Mouse (Mus musculus): ENCODE measurements around the gene Chst5.

The Chst5 gene

GRCm38 (mm10) chr8:111929648-111930344, 19.5 kb upstream of the Chst5 start:
- no peak for DNase-seq (ENCODE audit: low spot score)

GRCm38 (mm10) chr8:111924976-111925375, 14.7 kb upstream of the Chst5 start:
- DNase-seq (ENCODE audit: low spot score): no peak

DNA sequence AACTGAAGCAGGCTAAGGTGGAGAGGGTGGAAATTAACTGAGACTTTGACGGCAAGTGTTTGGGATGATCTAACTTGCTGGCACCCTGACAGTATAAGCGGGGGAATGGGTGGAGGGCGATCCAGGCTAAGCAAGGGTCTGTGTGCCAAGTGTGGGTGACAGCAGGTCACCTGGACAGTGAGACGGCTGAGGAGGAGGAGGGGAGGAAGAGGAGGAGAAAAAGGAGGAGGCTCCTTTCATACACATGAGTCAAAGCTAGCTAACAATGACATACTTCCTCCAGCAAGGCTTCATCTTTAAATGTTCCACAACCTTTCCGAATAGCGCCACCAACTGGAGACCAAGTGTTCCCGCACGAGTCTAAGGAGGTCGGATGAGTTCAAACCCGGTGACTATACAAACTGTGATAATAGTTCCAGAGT, 13.1 kb upstream of the Chst5 start:
- peak; percentile 63 for DNase-seq (ENCODE audit: low spot score)

- DNase-seq (ENCODE audit: low spot score): no peak
Measured at GRCm38 (mm10) chr8:111920971-111921370, 10.7 kb upstream of the Chst5 start.

DNA sequence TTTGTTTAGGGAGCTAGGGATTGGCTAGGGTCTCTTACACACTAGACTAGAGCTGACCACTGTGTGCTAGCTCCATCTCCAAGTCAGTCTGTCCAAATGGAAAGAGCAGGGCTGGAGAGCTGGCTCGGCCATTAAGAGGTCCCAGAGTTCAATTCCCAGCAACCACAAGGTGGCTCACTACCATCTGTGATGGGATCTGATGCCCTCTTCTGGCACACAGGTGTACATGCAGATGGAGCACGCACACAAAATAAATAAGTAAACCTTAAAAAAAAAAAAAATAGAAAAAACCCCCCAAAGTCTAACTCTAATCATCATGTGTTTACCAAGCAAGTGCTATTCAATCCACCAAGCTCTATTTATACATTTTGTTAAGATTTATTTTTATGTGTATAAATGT, 9.4 kb upstream of the Chst5 start:
- no peak for DNase-seq (ENCODE audit: low spot score)

DNA sequence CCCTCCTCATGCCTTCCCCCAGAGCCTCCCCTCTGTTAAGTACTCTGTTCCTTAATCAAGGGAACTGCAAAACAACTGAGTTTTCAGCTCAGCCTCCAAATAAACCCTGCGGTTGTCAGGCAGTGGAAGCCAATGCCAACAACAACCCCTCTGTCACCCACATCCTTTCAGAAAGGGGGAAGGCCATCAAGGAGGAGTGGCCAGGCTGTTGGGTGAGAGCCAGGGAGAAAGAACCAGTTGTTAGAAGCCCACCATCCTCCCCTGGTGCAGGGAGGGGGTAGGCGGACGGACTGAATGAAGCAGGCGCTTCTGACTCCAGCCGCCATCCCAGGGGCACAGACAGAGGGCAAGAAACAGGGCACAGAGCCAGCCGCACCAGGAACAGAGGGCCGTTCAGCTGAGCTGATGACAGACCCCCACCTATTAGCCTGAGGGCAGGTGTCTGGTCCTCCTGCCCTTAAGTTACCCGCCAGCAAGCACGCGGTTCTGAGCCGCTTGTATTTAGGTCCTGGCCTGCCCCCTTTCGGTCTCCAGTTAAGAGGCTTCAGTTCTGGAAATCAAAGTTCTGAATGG, 2.7 kb upstream of the Chst5 start:
- no peak for DNase-seq (ENCODE audit: low spot score)

GRCm38 (mm10) chr8:111911572-111911971, 1.3 kb upstream of the Chst5 start:
- DNase-seq (ENCODE audit: low spot score): no peak

- no peak for DNase-seq (ENCODE audit: low spot score)
Measured at GRCm38 (mm10) chr8:111905500-111906121, 4.6 kb downstream of the Chst5 start.

DNA sequence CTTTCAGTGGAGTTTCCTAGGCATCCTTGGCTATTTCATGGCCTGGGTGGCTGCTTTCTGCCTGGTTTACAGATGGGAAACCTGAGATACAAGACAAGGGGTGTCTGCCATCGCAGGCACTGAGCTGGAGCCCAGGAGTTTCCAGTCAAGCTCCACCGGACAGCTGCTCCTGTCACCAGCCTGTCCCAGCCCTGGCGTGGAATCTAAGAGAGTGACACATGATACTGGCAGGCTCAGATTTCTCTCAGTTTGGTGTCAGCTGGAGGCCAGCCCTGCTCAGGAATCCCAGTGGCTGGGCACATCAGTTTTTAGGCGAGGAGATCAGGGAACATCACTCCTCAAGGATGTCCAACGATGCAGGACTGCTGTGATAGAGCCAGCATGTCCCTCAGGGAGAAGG, 8.2 kb downstream of the Chst5 start:
- DNase-seq (ENCODE audit: low spot score): no peak

- DNase-seq (ENCODE audit: low spot score): no peak
Measured at GRCm38 (mm10) chr8:111898586-111898985, 11.7 kb downstream of the Chst5 start.

DNA sequence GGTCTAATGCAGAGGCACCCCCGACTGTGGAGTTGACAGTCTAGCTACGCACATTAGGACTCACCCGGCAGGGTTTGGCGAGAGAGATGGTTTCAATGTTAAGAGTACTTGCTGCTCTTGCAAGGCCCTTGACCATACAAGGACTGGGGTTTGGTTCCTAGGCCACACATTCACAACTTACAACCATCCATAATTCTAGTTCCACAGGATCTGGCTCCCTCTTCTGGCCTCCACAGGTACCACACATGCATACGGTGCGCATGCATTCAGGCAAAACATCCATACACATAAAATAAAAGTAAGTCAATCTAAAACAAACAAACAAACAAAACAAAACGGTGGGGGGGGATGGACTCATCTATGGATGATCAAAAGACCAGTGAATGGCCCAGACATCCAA, 15.3 kb downstream of the Chst5 start:
- DNase-seq (ENCODE audit: low spot score): no peak

DNA sequence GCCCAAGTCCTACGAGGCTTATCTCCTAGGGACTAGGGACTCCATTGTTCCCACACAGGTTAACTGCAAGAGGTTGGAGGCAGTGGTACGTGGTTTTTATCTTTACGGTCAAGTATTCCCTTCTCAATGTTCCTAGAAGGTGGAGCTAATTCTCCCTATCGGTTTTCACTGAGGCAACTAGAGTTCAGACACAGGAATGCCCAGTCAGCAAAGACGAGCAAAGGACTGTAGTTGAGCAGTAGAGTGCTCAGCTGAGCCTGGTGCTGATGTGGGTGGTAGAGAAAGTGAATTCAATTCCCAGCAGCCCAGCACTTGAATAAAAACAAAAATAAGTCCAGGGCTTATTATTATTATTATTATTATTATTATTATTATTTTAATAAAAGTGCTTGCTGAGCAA, 17.6 kb downstream of the Chst5 start:
- no peak for DNase-seq (ENCODE audit: low spot score)

- no peak for DNase-seq (ENCODE audit: low spot score)
Measured at GRCm38 (mm10) chr8:111891983-111892382, 18.3 kb downstream of the Chst5 start.

DNA sequence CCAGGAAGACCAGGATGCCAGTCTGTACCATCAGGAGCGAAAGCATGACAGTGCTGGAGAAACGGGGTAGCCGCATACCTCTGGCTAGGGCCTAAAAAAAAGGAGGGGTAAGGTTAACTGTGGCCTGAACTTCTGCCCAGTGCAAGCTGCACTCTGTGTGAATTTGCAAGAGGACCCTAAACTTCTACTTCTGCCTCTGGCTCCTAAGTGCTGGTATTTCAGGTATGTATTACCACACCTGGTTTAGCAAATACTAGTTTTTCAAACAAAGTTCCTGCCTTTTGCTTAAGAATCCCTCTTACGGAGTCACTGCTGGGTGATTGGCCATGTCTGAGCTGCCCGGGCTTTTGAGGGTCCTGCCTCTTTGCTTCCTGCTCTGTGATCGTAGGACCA, 19.3 kb downstream of the Chst5 start:
- no peak for DNase-seq (ENCODE audit: low spot score)

- DNase-seq (ENCODE audit: low spot score): no peak
Measured at GRCm38 (mm10) chr8:111889931-111890910, 20.0 kb downstream of the Chst5 start.

GRCm38 (mm10) chr8:111888091-111888650, 22.1 kb downstream of the Chst5 start:
- DNase-seq (ENCODE audit: low spot score): no peak

DNA sequence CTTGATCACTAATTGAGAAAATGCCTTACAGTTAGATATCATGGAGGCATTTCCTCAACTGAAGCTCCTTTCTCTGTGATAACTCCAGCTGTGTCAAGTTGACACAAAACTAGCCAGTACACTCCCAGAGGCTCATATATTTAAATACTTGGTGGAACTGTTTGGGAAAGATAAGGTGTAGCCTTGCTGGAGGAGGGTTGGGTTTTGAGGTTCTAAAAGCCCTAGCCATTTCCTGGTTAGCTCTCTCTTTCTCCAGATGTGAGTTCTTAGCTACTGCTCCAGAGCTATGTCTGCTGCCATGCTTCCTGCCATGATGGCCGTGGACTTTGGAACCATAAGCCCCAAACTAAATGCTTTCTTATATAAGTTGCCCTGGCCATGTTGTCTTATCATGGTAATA, 22.8 kb downstream of the Chst5 start:
- DNase-seq (ENCODE audit: low spot score): no peak

DNA sequence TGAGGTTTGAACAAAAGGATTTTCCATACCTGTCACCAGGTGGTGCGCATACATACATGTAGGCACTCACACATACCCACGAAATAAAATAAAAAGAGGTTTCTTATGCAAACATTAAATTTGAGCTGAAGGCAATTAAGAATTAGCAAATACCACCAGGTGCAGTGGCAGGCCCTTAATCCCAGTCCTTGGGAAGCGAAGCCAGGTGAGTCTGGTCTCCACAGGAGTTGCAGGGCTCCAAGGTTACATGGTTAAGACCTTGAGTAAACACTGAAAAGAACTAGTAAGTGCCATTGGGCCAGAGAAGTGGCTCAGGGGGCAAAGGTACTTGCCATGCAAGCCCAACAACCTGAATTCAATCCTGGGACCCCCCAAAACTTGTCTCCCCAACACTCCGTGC, 26.6 kb downstream of the Chst5 start:
- no peak for DNase-seq (ENCODE audit: low spot score)

GRCm38 (mm10) chr8:111881591-111881990, 28.7 kb downstream of the Chst5 start:
- peak; percentile 72 for DNase-seq (ENCODE audit: low spot score)

GRCm38 (mm10) chr8:111877711-111878110, 32.5 kb downstream of the Chst5 start:
- no peak for DNase-seq (ENCODE audit: low spot score)

DNA sequence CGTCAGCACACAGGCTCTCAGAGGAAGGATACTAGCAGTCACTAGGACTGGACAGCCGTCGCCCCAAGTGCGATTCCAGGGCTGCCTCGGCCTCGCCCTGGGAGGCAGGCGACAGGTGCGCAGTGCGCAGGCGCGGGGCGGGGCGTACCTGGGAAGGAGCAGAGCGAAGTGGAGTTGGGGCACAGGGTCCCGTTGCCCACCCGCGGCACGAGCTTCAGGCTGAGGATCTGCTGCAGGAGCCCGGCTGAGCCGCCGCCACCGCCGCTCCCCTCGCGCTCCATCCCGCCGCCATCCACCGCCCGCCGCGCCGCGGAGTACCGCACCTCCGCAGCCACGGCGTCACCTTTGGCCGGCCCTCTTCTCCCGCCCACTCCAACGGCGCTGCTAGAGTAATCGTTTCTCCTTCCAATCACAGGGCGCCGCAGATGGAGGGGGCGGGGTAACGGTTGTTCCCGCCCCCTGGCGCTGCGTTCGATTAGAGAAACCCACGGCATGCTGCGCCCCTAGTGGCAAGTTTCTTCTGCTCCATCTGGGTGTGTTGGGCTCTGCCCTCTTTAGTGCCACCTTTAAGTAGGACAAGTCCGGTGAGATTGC, 33.8 kb downstream of the Chst5 start, which contains the start of gene Tmem170:
TSS of gene Tmem170 (minus strand) at position 396 of the 594 bp plus-strand sequence.
- DNase-seq (ENCODE audit: low spot score): peak; percentile 99

- no peak for DNase-seq (ENCODE audit: low spot score)
Measured at GRCm38 (mm10) chr8:111875758-111876157, 34.5 kb downstream of the Chst5 start.
